Mouse (Mus musculus): ENCODE measurements at regions not wholly inside any gene's neighbourhood (a gene's known extent, or its start where the extent isn't known, plus 50 kb on each side); places are given as distances from the start of the nearest gene placed in this dataset.
A peak's percentile ranks its signal among the peaks of the same experiment; 100 is the strongest.

GRCm38 (mm10) chr10:37617708-37618300 is 479.1 kb upstream of the Marcks start:
- no peak for DNase-seq (ENCODE audit: extremely low read depth, insufficient read length, low spot score)

GRCm38 (mm10) chr10:37615926-37616691 is 477.4 kb upstream of the Marcks start:
- DNase-seq (ENCODE audit: extremely low read depth, insufficient read length, low spot score): no peak

DNA sequence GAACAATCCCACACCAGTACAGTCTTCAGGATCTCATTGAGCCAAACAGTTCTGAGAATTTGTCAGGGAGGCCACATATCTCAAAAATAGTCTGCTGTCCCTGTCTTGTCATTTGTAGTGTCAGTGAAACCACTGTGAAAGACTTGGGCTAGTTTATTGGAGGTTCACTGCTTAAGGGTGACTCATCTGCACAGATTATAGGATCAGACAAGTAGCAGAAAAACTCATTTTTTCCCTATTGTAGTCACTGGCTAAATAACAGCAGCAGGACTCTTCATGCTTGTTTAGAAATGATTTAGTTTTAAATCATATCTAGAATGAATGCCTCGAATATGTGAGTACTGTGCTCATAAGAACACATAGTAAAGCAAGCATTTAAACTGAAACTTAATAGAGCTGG is 475.2 kb upstream of the Marcks start:
- DNase-seq (ENCODE audit: extremely low read depth, insufficient read length, low spot score): no peak

DNA sequence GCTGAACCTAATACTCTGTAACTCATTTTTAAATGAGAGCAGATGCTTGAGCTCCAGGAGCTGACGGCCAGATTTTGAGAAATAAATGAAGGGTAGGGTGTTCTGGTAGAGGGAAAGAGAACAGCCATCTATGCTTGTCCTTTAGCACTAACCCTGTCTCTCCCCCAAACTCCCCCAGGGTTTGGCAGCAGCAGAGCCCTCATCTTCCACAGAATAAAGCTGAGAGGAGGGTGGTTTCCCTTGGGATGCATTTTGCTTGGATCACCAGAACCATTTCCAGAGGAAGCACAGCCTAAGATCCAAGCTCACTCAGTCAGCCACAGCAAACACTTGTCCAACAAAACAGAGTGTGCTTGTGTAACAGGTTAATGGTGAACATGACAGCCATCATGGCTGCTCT is 464.8 kb upstream of the Marcks start:
- DNase-seq (ENCODE audit: extremely low read depth, insufficient read length, low spot score): no peak

DNA sequence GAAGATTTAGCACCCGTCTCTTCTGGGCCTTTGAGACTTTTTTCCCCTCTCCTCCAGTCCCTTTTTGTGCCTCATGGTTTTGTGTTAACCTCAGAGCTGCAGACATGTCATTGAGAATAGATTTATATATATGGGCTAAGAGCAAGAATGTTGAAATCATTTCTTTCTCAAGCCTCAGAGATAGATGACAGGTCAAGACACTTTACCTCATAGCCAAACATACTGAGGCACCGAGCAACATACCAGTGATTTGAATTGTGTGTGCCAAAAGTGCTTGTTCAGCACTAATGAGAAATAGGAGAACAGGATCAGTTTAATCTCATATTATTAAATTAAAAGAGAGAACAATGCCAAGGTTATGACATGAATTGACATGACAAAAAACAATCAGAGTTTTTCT is 464.2 kb upstream of the Marcks start:
- DNase-seq (ENCODE audit: extremely low read depth, insufficient read length, low spot score): no peak

DNA sequence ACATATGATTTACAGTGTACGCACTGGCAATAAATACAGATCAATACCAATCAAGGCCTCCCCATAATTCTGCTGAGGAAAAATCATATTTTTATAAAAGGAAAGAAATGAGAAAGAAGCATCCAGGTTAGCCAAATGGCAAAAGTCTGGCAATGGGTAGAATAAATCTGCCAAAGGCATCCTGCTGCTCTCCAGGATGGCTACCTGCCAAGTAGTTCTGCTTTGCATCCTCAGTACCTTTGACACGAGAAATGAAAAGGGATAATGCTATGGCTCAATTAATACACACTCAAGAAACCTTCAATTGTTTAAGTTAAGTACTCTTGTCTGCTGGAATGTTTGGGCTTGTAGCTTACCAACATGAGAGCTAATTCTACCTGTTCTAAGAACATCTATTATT is 451.2 kb upstream of the Marcks start:
- no peak for DNase-seq (ENCODE audit: extremely low read depth, insufficient read length, low spot score)

GRCm38 (mm10) chr10:37589009-37589408 is 450.3 kb upstream of the Marcks start:
- DNase-seq (ENCODE audit: extremely low read depth, insufficient read length, low spot score): no peak

DNA sequence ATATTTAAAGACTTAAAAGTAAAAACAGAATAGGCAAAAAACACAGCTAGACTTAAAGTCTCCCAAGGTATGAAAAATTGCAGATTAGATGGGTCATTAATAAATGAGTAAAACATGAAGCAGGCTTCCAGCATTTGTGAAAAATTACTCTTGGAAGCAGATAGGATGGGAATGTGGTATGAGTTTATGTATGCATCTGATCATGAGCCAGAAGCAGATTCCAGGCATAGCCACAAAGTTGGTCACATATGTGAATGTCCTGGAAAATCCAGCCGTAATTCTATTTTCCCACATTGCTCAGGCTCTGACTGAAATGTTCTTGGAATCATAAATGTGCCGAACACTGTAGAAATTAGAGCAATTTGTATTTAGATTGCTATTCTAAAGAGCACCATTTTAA is 432.5 kb upstream of the Marcks start:
- no peak for DNase-seq (ENCODE audit: extremely low read depth, insufficient read length, low spot score)

GRCm38 (mm10) chr10:37561705-37562104 is 423.0 kb upstream of the Marcks start:
- no peak for DNase-seq (ENCODE audit: extremely low read depth, insufficient read length, low spot score)

DNA sequence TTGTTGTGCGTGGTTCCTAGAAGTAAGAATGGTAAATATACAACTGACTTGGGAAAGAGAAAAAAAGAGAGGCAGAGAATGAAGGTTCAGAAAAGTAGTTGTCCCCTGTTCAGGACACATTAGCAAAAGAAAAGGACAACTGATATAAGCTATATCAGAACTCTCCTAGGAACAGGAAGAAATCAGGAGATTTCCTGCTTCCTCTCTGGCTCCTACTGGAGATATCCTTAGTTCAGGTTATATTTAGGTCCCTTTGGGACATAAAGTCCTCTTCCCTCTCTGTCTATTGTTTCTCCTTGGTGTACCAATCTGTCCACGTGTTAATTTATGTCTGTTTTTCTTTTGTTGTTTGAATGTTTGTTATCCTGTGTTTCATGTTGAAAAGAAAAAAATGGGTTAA is 410.7 kb upstream of the Marcks start:
- DNase-seq (ENCODE audit: extremely low read depth, insufficient read length, low spot score): no peak

DNA sequence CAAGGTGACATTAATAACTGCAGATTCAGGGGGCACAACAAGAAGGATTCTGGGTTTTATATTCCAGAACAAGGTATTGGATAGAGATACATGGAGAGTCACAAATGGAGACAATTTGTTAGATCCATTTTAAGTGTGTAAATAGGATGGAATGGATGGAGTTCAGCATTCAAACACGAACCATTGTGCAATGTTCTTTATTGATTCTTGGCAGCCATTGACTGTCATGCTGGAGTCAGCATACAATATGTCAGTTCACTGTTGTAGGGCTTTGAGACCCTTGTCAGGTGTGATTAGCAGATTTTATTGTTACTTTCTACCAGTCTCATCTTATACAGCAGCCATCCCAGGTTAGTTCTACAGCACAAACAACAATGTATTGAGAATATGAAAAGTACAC is 402.0 kb upstream of the Marcks start:
- no peak for DNase-seq (ENCODE audit: extremely low read depth, insufficient read length, low spot score)

DNA sequence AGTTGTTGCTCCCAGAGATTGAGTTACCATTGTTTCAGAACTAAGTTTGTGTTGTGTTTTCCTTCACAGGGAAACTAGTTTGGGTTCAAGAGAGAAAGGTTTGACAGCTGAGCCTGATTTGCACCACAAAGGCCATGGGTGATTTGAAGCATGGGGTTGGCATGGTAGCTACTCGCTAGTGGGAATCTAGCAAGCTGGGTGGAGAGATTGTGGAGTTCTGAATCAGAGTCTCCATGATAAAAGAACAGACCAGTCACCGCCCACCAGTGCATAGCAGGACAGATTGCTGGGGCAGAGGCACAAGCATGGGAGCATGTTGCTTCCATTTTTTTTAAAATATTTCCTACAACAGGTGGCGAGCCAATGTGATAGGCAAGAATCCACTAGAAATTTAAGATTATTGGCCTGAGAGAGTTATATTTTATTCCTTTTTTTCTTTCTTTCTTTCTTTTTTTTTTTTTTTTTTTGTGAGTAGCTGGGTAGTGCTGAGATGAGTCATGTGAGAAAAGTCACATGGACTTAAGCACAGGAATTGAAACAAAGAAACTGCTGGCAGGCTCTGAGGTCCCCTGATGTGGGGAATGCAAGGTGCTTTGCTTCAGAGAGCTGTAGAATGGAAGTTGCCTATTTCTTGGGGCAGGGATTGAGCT is 367.4 kb upstream of the Marcks start:
- no peak for DNase-seq (ENCODE audit: extremely low read depth, insufficient read length, low spot score)

GRCm38 (mm10) chr10:37504468-37504867 is 365.7 kb upstream of the Marcks start:
- DNase-seq (ENCODE audit: extremely low read depth, insufficient read length, low spot score): no peak

DNA sequence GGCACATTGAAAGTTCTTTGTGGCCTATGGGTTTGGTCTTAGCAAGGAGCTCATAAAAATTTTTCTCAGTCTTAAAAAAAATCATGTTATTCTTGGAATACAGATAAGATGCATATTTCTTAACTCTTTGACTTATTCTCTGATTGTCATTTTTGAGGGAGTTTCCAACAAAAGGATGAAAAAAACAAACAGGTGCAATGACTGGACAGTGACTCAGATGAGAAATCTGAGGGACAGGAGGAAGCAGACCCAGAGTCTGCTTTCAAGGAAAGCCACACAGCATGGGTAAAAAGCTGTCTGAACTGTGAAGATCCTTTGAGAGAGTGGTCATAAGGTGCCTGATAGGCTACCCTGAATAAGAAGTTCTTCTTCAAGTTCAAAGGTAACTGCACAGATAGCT is 363.8 kb upstream of the Marcks start:
- no peak for DNase-seq (ENCODE audit: extremely low read depth, insufficient read length, low spot score)

GRCm38 (mm10) chr10:37501043-37501442 is 362.3 kb upstream of the Marcks start:
- no peak for DNase-seq (ENCODE audit: extremely low read depth, insufficient read length, low spot score)

GRCm38 (mm10) chr10:37495467-37495866 is 356.7 kb upstream of the Marcks start:
- no peak for DNase-seq (ENCODE audit: extremely low read depth, insufficient read length, low spot score)

DNA sequence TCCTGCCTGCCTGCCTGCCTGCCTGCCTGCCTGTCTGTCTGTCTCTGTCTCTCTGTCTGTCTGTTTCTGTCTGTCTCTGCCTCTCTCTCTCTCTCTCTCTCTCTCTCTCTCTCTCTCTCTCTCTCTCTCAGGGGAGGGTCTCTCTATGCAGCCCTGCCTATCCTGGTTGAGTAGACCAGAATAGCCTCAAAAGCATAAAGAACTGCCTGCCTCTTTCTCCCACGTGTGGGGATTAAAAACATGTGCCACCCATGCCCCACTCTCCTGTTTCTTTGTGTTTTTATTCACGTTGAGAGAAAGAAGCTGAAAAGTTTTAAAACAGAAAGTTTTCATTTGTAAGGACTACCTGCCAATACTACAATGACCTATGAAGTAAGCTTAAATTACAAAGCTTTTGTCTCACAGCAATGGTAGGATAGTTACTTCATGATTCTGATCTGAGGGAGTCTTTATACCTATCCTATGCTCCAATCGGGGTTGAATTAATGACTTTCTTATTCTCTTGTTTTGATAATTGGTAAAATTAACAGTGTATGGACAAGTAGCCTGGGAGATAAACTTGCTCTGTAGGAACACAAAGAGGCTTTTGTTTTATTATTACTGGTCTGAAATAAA is 355.9 kb upstream of the Marcks start:
- DNase-seq (ENCODE audit: extremely low read depth, insufficient read length, low spot score): no peak

DNA sequence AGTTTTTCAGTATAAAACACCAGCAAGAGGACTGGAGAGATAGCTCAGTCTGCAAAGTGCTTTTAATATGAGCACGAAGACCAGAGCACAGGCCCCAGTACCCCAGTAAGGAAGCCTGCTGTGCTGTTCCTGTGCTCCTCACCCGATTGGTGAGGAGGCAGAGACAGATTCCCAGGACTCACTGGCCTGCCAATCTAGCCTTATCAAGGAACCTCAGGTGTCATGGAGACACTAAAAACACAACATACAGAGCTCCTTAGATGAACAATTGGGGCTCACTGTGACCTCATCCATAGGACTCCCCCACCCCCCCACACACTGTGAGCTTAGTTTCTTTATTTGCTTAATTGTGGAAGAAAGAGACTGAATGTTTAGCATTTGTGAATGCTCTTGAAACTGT is 355.4 kb upstream of the Marcks start:
- DNase-seq (ENCODE audit: extremely low read depth, insufficient read length, low spot score): no peak

DNA sequence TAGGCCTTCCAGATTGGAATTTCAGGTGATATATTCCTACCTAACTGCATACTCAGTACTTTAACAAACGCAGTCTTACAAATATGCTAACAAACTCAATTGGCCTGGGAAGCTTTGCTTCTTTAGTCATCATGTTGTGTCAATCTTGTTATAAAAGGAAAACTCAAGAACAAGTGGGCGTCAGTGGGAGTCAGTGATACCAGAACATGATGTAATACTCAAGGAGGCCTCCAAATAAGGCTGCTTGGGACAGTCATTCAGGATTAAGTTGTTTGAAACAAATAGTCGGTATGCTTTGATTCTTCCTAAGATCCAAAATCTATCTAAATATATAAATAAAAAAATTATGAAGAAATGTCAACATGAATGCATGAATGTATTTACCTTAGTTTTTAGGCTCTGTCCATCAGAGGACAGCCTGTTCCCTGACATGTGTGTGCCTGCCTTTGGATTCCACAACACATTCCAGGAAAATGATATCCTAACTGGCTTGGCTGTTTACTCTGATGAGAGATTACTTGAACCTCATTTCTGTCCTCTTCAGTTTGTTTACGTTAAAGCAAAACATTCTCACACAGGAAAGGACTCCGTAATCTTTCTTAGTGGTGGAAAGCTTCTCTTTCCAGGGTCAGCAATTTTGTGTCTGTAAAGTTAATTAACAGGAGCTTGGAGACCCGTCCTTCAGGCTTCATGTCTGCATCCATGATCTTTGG is 345.7 kb upstream of the Marcks start:
- no peak for DNase-seq (ENCODE audit: extremely low read depth, insufficient read length, low spot score)

- DNase-seq (ENCODE audit: extremely low read depth, insufficient read length, low spot score): peak; percentile 39
These were observed 344.8 kb upstream of the Marcks start for GRCm38 (mm10) chr10:37483521-37483920.

DNA sequence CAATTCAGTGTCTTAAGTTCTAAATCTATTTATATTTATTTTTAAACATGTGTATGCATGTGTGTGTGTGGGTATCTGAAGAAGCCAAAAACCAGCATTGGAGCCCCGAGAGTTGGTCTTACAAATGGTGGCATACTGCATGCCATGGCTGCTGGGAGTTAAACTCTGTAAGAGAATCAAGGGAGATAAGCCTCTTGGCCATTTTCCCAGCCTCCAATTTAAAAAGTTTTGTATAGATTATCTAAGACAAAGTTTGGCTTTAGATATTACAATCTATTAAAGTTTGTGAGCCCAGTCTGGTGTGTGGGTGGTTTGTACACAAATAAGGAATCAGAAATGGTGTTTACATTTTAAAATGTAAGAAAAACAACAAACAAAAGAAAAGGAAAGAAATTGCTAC is 343.2 kb upstream of the Marcks start:
- DNase-seq (ENCODE audit: extremely low read depth, insufficient read length, low spot score): no peak
